Mouse (Mus musculus): ENCODE measurements at regions not wholly inside any gene's neighbourhood (a gene's known extent, or its start where the extent isn't known, plus 50 kb on each side); places are given as distances from the start of the nearest gene placed in this dataset.

DNA sequence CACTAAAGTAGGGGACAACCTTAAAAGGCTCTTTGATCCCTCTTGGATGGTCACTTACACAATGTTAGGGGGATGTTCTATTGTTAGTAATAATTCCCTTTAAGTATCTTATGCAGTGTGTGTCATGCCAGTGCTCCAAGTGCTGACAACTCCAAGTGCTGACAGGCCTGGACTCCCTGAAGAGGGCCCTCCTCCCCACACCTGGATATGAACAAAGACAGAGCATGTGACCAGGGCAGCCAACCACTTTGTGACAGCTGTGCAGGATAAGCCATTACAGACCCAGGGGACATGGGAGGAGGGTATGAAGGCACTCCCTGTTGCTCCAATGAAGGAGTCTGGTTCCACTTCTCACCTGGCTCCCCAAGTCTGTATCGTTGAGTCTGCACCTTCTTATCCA lies 224.7 kb downstream of the Adamts15 start:
- Histone ChIP-seq H3K4me1 (ENCODE audit: control insufficient read depth, insufficient read depth, low read length) (no peaks in the 10 kb centered on the region), H3K9me3 (ENCODE audit: control insufficient read depth, low read length) (no peaks in the 10 kb centered on the region), H3K27ac (replicated peaks; ENCODE audit: low read depth, low read length) (no peak overlapping the region), H3K9ac (ENCODE audit: low read length) (no peak overlapping the region), H3K4me3 (ENCODE audit: low read depth, low read length) (no peak overlapping the region), H3K36me3 (ENCODE audit: control insufficient read depth, insufficient read depth, low read length) (no peaks in the 10 kb centered on the region), H3K4me2 (ENCODE audit: low read depth, severe bottlenecking) (no peak overlapping the region), H3K27me3 (ENCODE audit: control insufficient read depth, insufficient read depth, low read length) (no peaks in the 10 kb centered on the region)
- ATAC-seq (ENCODE audit: insufficient number of reproducible peaks, low FRiP score, low TSS enrichment, low read depth), result no peak
- WGBS, result 84% methylated on average over 1 of the region's 1 CpGs
- DNase-seq (ENCODE audit: low spot score), result no peak

DNA sequence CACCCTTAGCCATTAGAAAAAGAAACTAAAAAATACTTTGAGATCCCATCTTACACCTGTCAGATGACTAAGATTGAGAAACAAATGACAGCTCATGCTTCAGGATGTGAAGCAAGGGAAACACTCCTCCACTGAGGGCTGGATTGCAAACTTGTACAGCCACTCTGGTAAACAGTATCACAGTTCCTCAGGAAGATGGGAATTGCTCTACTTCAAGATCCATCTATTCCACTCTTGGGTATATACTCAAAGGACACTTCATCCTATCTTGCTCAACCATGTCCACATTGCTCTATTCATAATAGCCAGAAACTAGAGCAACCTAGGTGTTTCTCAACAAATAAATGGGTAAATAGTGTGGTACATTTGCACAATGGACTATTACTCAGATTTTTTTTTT lies 241.2 kb downstream of the Snx19 start:
- H3K9ac ChIP-seq (ENCODE audit: low read length), result no peak overlapping the region
- H3K27ac ChIP-seq (replicated peaks; ENCODE audit: low read depth, low read length), result no peak overlapping the region
- no peak for ATAC-seq (ENCODE audit: insufficient number of reproducible peaks, low FRiP score, low TSS enrichment, low read depth)
- no peak overlapping the region for H3K4me3 ChIP-seq (ENCODE audit: low read depth, low read length)
- H3K27me3 ChIP-seq (ENCODE audit: control insufficient read depth, insufficient read depth, low read length), result no peaks in the 10 kb centered on the region
- H3K4me1 ChIP-seq (ENCODE audit: control insufficient read depth, insufficient read depth, low read length), result no peaks in the 10 kb centered on the region
- DNase-seq (ENCODE audit: low spot score), result no peak
- H3K9me3 ChIP-seq (ENCODE audit: control insufficient read depth, low read length), result no peaks in the 10 kb centered on the region
- no peak overlapping the region for H3K4me2 ChIP-seq (ENCODE audit: low read depth, severe bottlenecking)
- no peaks in the 10 kb centered on the region for H3K36me3 ChIP-seq (ENCODE audit: control insufficient read depth, insufficient read depth, low read length)

GRCm38 (mm10) chr9:30662456-30662855 lies 235.5 kb downstream of the Snx19 start:
- no peaks in the 10 kb centered on the region for H3K4me1 ChIP-seq (ENCODE audit: control insufficient read depth, insufficient read depth, low read length)
- H3K27me3 ChIP-seq (ENCODE audit: control insufficient read depth, insufficient read depth, low read length), result no peaks in the 10 kb centered on the region
- no peak overlapping the region for H3K4me2 ChIP-seq (ENCODE audit: low read depth, severe bottlenecking)
- DNase-seq (ENCODE audit: low spot score), result no peak
- 91% methylated on average over 6 of the region's 6 CpGs for WGBS
- H3K9me3 ChIP-seq (ENCODE audit: control insufficient read depth, low read length), result no peaks in the 10 kb centered on the region
- H3K27ac ChIP-seq (replicated peaks; ENCODE audit: low read depth, low read length), result no peak overlapping the region
- no peak for ATAC-seq (ENCODE audit: insufficient number of reproducible peaks, low FRiP score, low TSS enrichment, low read depth)
- H3K9ac ChIP-seq (ENCODE audit: low read length), result no peak overlapping the region
- no peak overlapping the region for H3K4me3 ChIP-seq (ENCODE audit: low read depth, low read length)
- H3K36me3 ChIP-seq (ENCODE audit: control insufficient read depth, insufficient read depth, low read length), result no peaks in the 10 kb centered on the region

DNA sequence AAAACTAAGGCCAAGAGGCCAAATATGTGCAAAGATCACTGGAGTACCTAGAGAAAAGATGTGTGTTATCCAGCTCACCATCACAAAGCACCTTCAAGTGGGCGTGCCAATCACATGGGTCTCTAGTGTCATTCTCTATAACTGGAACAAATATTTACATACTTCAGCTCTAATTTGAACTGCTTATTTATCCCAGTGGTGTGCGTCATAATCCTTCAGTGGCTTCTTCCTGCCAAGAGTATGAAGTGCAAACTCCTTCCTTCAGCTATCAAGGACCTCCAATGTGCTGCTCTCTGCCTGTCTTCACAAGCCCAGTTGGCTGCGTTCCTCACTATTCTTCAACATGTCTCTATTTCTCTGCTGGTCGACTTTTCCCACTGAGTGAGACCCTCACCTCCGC lies 227.1 kb downstream of the Snx19 start:
- no peaks in the 10 kb centered on the region for H3K4me1 ChIP-seq (ENCODE audit: control insufficient read depth, insufficient read depth, low read length)
- H3K4me3 ChIP-seq (ENCODE audit: low read depth, low read length), result no peak overlapping the region
- H3K9me3 ChIP-seq (ENCODE audit: control insufficient read depth, low read length), result no peaks in the 10 kb centered on the region
- H3K27ac ChIP-seq (replicated peaks; ENCODE audit: low read depth, low read length), result no peak overlapping the region
- WGBS, result 94% methylated on average over 5 of the region's 5 CpGs
- H3K9ac ChIP-seq (ENCODE audit: low read length), result no peak overlapping the region
- no peak for DNase-seq (ENCODE audit: low spot score)
- no peak for ATAC-seq (ENCODE audit: insufficient number of reproducible peaks, low FRiP score, low TSS enrichment, low read depth)
- no peaks in the 10 kb centered on the region for H3K27me3 ChIP-seq (ENCODE audit: control insufficient read depth, insufficient read depth, low read length)
- no peaks in the 10 kb centered on the region for H3K36me3 ChIP-seq (ENCODE audit: control insufficient read depth, insufficient read depth, low read length)
- H3K4me2 ChIP-seq (ENCODE audit: low read depth, severe bottlenecking), result no peak overlapping the region

- ATAC-seq (ENCODE audit: insufficient number of reproducible peaks, low FRiP score, low TSS enrichment, low read depth) (no peak), DNase-seq (ENCODE audit: low spot score) (no peak)
- H3K9ac ChIP-seq (ENCODE audit: low read length), result no peak overlapping the region
- no peak overlapping the region for H3K27ac ChIP-seq (replicated peaks; ENCODE audit: low read depth, low read length)
- no peaks in the 10 kb centered on the region for H3K9me3 ChIP-seq (ENCODE audit: control insufficient read depth, low read length)
- H3K4me3 ChIP-seq (ENCODE audit: low read depth, low read length), result no peak overlapping the region
- 88% methylated on average over 3 of the region's 3 CpGs for WGBS
- no peaks in the 10 kb centered on the region for H3K27me3 ChIP-seq (ENCODE audit: control insufficient read depth, insufficient read depth, low read length)
- H3K4me1 ChIP-seq (ENCODE audit: control insufficient read depth, insufficient read depth, low read length), result no peaks in the 10 kb centered on the region
- no peaks in the 10 kb centered on the region for H3K36me3 ChIP-seq (ENCODE audit: control insufficient read depth, insufficient read depth, low read length)
- H3K4me2 ChIP-seq (ENCODE audit: low read depth, severe bottlenecking), result no peak overlapping the region
Observed at GRCm38 (mm10) chr9:30653210-30653609, 226.3 kb downstream of the Snx19 start.

DNA sequence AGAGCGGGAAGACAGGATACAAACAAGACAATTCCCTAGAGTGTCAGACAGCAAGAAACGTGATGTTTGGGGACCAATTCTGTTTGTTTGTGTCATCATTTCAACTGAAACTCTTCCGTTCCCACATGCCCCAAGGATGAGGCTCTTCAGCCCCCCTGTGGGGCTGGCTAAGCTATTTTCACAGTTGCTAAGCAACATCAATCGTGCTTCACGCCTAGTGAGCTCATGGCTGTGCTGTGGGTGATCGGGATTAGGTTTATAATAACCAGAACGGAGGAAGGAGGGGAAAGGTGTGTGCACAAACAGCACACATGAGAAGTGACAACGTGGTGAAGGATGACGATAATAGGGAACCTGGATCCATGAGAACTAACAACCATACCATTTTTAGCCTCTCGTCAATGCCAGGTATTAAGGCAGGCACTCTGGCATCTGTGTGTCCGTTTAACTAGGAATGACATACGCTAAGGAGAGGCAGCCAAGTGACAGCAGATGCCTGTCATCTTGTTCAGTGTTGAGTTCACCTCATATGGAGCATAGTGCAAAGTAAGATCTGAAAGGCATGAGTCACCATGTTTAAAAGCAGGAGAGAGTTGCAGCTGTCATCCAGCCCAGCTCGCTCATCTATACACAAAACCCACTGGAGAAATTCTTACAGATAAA lies 222.6 kb downstream of the Snx19 start:
- no peak overlapping the region for H3K4me3 ChIP-seq (ENCODE audit: low read depth, low read length)
- H3K9me3 ChIP-seq (ENCODE audit: control insufficient read depth, low read length), result no peaks in the 10 kb centered on the region
- no peak for DNase-seq (ENCODE audit: low spot score)
- no peaks in the 10 kb centered on the region for H3K4me1 ChIP-seq (ENCODE audit: control insufficient read depth, insufficient read depth, low read length)
- H3K9ac ChIP-seq (ENCODE audit: low read length), result no peak overlapping the region
- no peak overlapping the region for H3K27ac ChIP-seq (replicated peaks; ENCODE audit: low read depth, low read length)
- no peak overlapping the region for H3K4me2 ChIP-seq (ENCODE audit: low read depth, severe bottlenecking)
- 87% methylated on average over 13 of the region's 13 CpGs for WGBS
- no peaks in the 10 kb centered on the region for H3K36me3 ChIP-seq (ENCODE audit: control insufficient read depth, insufficient read depth, low read length)
- H3K27me3 ChIP-seq (ENCODE audit: control insufficient read depth, insufficient read depth, low read length), result no peaks in the 10 kb centered on the region
- ATAC-seq (ENCODE audit: insufficient number of reproducible peaks, low FRiP score, low TSS enrichment, low read depth), result no peak

DNA sequence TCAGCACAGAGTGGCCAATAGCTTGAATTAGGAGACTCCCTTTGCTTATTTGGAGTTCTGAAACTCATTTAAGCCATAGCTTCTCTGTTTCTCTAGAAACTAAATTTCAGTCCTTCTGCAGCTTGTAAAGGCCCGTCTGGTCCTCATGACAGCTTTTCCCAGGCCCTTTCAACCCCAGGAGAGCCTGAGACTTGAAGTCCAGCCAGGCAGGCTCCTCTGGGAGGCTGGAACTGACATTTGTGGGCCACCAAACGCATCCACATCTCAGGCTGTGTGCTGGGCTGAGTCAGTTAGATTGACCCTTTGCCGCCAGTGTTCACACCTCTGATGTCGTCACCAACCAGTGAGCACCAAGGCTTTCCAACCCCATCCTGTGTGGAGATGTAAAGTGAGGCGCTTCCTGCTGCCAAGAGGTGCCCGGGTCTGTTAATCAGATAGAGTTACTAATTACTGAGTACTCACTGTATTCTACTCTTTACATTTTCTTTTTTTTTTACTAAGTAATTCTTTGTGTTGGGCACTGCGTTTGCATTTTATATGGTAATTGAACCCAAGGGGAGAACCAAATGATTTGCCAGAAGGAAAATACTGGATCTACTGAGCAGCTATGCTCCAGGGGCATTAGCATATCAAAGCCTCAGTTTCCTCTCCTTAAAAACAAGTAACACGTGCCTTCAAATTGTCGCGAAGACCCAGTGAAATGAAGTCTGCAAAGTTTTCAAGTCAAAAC lies 207.0 kb downstream of the Snx19 start:
- Histone ChIP-seq H3K36me3 (ENCODE audit: control insufficient read depth, insufficient read depth, low read length) (no peaks in the 10 kb centered on the region), H3K27ac (replicated peaks; ENCODE audit: low read depth, low read length) (no peak overlapping the region), H3K9me3 (ENCODE audit: control insufficient read depth, low read length) (no peaks in the 10 kb centered on the region), H3K4me2 (ENCODE audit: low read depth, severe bottlenecking) (no peak overlapping the region), H3K9ac (ENCODE audit: low read length) (no peak overlapping the region), H3K4me3 (ENCODE audit: low read depth, low read length) (no peak overlapping the region), H3K4me1 (ENCODE audit: control insufficient read depth, insufficient read depth, low read length) (peaks cover 8% of the 10 kb centered on the region; the same call in 1 of the 2 replicates), H3K27me3 (ENCODE audit: control insufficient read depth, insufficient read depth, low read length) (no peaks in the 10 kb centered on the region)
- ATAC-seq (ENCODE audit: insufficient number of reproducible peaks, low FRiP score, low TSS enrichment, low read depth) (no peak), DNase-seq (ENCODE audit: low spot score) (no peak)
- 39% methylated on average over 10 of the region's 10 CpGs for WGBS

DNA sequence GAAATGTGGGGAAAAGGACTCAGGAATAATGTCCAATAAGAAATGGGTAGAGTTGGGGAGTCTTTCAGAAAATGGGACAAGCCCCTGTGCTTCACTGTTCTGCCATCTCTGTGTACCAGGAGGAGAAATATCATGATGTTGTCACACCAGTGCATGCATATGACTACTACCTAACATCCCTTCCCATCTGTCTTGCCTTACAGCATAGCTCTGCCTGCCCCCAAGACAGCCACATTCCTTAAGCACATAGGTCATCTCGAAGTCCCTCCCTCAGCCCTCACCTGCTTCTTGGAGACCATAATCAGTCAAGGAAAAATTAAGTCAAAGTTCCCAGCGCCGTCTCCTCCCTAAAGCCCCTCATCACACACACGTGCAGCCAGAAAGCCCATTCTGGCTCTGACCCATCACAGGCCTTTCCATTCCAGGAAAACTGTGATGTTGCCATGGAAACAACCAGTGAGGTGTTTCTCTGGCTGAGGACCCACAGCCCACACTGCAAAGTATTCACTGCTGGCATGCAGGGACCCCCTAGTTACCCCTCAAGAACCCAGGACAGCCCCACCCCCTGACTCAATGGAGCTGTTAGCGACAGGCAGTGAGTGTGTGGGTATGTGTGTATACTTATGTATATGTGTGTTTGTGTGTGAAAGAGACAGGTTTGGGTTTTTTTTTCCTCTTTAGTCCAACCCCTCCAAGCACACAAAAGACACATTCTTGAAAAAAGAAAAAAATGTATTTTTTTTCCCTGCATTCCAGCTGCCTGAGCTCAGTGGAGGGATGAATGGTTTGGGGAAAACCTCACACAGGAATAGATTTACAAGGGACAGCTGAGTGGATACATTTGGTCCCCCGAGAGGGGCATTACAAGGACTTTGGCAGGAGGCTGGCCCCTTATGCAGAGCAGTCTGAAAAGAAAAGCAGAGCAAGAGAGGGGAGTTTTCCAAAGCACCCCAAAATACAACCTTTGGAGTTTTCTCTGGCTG lies 205.5 kb downstream of the Snx19 start:
- Histone ChIP-seq H3K9me3 (ENCODE audit: control insufficient read depth, low read length) (no peaks in the 10 kb centered on the region), H3K4me2 (ENCODE audit: low read depth, severe bottlenecking) (no peak overlapping the region), H3K36me3 (ENCODE audit: control insufficient read depth, insufficient read depth, low read length) (no peaks in the 10 kb centered on the region), H3K9ac (ENCODE audit: low read length) (no peak overlapping the region), H3K4me1 (ENCODE audit: control insufficient read depth, insufficient read depth, low read length) (peaks cover 8% of the 10 kb centered on the region; the same call in 1 of the 2 replicates), H3K27ac (replicated peaks; ENCODE audit: low read depth, low read length) (peak overlapping the region; percentile 3; the same call in 1 of the 2 replicates), H3K4me3 (ENCODE audit: low read depth, low read length) (no peak overlapping the region), H3K27me3 (ENCODE audit: control insufficient read depth, insufficient read depth, low read length) (no peaks in the 10 kb centered on the region)
- peak; percentile 41 for DNase-seq (ENCODE audit: low spot score)
- ATAC-seq (ENCODE audit: insufficient number of reproducible peaks, low FRiP score, low TSS enrichment, low read depth), result peak; percentile 67; the same call in 1 of the 2 replicates
- 59% methylated on average over 6 of the region's 6 CpGs for WGBS

All from limb, embryonic 11.5 days (tissue).